Mouse (Mus musculus): ENCODE results near the gene Fblim1. TPM values are rescaled to one million over a fixed set of nuclear protein-coding genes. Genes with fewer than 3 reads are reported as not detected.
"Not testable (repeated sequence)": the region's sequence is repeated elsewhere in the genome, so short reads cannot be mapped to it uniquely, and the experiment has no call there.

Gene Fblim1
- polyA plus RNA-seq, 1 experiment from 2014 or later = 70.6 TPM

DNA sequence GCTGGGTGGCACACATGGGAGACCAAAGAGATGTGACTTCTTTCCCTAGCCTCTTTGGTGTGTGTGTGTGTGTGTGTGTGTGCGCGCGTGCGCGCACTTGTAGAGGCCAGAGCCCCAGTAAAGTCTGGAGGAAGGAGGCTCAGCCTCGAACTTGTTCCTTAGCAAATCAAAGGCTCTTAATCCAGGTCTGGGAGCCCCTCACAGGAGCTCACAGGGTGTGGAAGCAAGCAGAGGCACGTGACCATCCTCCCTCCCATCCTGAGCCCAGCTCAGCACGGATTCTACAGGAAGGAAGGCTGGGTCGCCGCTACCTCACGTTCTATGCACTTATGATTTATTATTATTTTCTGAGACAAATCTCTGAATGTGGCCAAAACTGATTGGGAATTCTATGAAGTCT is 29.5 kb downstream of the Fblim1 start:
- peaks cover 28% of the 10 kb centered on the region for H3K4me1 ChIP-seq (replicated peaks)

DNA sequence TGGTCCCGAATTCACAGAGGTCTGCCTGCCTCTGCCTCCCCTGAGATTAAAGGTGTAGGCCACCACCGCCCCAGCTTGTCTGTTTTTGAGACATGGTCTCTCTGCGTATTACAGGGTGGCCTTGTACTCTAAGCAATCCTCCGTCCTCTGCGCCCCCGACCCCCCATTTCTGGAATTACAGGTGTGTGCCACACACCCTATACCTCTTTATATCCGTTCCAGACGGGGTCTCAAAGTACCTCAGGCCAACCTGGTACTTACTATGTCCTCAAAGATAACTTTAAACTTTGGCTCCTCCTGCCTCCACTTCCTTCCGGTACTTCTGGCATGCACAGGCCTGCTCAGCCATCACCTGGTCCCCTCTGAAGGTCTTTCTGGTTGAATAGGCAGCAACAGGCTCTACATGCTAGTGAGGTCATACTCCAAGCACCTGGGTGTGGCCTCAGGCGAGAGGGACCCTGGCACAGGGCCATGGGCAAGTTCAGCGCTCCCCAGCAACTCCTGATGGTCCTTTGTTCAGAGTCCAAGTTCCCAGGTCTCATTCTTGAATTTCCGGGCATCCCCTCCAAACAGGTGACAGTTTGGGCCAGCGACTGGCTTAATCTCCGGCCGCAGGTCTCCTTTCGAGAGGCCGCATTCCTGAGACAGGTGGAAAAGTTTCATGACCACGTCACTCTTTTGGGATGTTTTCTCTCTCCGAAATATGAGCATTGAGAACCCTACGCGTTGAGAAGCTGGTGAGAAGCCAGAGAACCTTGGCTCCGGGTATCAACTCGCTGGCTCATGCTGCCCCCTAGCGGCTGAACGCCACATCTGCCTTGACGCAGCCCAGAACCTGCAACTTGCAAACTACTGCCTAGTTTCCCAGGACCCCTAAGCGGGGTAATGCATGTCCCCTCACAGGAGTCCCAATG is 30.9 kb downstream of the Fblim1 start:
- Histone ChIP-seq H3K27me3 (replicated peaks) (no peaks in the 10 kb centered on the region), H3K36me3 (peaks cover 35% of the 10 kb centered on the region), H3K27ac (ENCODE audit: poor library complexity, severe bottlenecking) (no peak overlapping the region), H3K4me1 (replicated peaks) (peaks cover 35% of the 10 kb centered on the region), H3K9ac (0 out of 2 replicates have a peak overlapping the region, but pooled peaks have one; percentile 20), H3K9me3 (replicated peaks) (no peaks in the 10 kb centered on the region), H3K4me3 (no peak overlapping the region), H3K4me2 (peak overlapping the region; percentile 50)
- 0 out of 2 replicates have a peak, but pooled peaks have one; percentile 16 for ATAC-seq (ENCODE audit: insufficient number of reproducible peaks, low FRiP score)
- WGBS = 39% methylated on average over 27 of the region's 27 CpGs

More for the DNA sequence above, 29.5 kb downstream of the Fblim1 start:
- Histone ChIP-seq H3K9ac (no peak overlapping the region), H3K4me2 (no peak overlapping the region), H3K27me3 (replicated peaks) (no peaks in the 10 kb centered on the region), H3K27ac (ENCODE audit: poor library complexity, severe bottlenecking) (no peak overlapping the region), H3K36me3 (peaks cover 48% of the 10 kb centered on the region), H3K4me3 (no peak overlapping the region), H3K9me3 (replicated peaks) (no peaks in the 10 kb centered on the region)
- WGBS = 81% methylated on average over 11 of the region's 11 CpGs
- ATAC-seq (ENCODE audit: insufficient number of reproducible peaks, low FRiP score) = no peak

DNA sequence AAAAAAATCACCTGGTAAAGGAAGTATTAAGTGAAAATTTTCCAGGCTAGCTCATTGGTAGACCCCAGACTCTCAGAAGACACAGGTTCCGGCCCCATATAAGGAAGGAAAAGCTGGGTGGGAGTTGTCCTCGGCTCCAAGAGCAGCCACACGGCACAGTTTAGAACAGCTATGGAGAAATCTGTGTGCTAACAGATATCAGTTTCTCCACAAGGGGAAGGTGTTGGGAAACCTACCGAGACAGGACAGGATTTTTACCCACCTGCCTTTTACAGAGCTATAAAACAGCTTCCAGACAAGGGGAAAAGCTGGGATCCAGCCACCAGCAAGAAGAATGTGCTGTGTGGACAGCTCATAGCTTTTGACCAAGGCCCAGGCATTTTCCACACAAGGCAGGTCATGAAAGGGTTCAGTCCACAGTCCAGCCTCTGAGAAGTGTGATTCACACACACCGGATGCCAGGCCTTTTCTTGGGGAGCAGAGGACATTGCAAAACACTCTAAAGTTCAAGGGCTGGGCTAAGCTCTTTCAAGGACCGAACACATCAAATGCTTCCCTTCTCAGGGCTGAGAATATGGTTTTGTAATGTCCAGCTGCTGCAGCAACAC is 32.4 kb downstream of the Fblim1 start:
- H3K27me3 ChIP-seq (replicated peaks) = no peaks in the 10 kb centered on the region
- H3K9ac ChIP-seq = no peak overlapping the region
- H3K36me3 ChIP-seq = peaks cover 23% of the 10 kb centered on the region
- no peak overlapping the region for H3K4me3 ChIP-seq
- H3K4me1 ChIP-seq (replicated peaks) = peaks cover 31% of the 10 kb centered on the region
- no peaks in the 10 kb centered on the region for H3K9me3 ChIP-seq (replicated peaks)
- no peak for ATAC-seq (ENCODE audit: insufficient number of reproducible peaks, low FRiP score)
- 31% methylated on average over 6 of the region's 6 CpGs for WGBS
- no peak overlapping the region for H3K4me2 ChIP-seq
- H3K27ac ChIP-seq (ENCODE audit: poor library complexity, severe bottlenecking) = no peak overlapping the region

DNA sequence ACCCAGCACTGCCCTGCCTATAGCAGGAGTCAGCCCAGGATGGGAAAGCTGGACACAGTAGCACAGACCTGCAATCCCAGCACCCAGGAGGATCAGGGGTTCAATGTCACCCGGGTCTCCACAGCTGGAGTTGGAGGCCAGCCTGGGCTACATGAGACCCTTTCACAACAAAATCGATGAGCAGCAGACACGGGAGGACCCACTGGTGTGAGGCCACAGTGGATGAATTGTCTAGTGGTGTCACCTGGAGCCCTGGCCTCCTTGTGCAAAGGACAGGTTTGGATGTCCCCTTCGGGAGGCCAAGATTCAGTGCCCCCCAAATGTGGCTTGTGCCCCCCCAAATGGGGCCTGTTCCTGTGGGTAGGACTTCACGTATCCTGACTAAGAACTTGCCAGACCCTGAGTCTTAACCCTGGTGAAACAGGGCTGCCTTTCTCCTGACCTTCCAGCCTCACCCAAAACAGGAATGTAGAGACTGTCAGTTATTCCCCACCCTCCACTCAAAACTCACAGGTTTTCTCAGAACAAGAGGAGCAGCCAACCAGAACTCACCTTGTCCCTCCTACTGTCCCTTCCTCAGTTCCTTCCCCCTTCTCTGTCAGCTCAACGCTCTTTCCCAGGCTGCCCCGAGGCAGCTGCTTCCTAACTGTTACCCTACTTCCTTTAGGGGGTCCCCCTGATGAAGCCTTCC is 33.1 kb downstream of the Fblim1 start:
- H3K4me3 ChIP-seq = no peak overlapping the region
- H3K9me3 ChIP-seq (replicated peaks) = no peaks in the 10 kb centered on the region
- H3K27me3 ChIP-seq (replicated peaks) = no peaks in the 10 kb centered on the region
- no peak for ATAC-seq (ENCODE audit: insufficient number of reproducible peaks, low FRiP score)
- H3K27ac ChIP-seq (ENCODE audit: poor library complexity, severe bottlenecking) = no peak overlapping the region
- no peak overlapping the region for H3K9ac ChIP-seq
- H3K4me1 ChIP-seq (replicated peaks) = peaks cover 31% of the 10 kb centered on the region
- H3K36me3 ChIP-seq = peaks cover 17% of the 10 kb centered on the region
- WGBS = 72% methylated on average over 7 of the region's 7 CpGs
- no peak overlapping the region for H3K4me2 ChIP-seq

DNA sequence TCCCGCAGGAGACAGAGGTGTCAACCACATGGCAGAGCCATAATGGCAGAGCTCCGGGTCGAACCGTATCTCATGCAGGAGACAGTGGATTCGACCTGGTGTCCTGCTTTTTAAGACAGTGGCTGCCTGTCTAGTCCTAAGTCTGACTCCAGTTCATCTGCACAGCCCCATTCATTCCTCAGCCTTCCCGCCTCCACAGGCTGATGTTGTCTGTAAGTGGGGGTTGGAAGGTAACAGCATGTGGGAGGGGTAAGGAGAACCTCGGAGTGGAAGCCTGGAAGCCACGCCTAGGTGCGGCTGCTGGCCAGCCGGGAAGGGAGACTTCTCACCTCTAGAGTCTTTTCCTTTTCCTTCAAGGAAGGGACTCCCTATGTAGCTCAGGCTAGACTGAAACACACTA is 34.0 kb downstream of the Fblim1 start:
- Histone ChIP-seq H3K4me2 (no peak overlapping the region), H3K9me3 (replicated peaks) (no peaks in the 10 kb centered on the region), H3K4me1 (replicated peaks) (peaks cover 31% of the 10 kb centered on the region), H3K27me3 (replicated peaks) (no peaks in the 10 kb centered on the region), H3K9ac (no peak overlapping the region), H3K36me3 (peaks cover 8% of the 10 kb centered on the region), H3K4me3 (no peak overlapping the region), H3K27ac (ENCODE audit: poor library complexity, severe bottlenecking) (no peak overlapping the region)
- 57% methylated on average over 10 of the region's 10 CpGs for WGBS
- ATAC-seq (ENCODE audit: insufficient number of reproducible peaks, low FRiP score) = no peak

DNA sequence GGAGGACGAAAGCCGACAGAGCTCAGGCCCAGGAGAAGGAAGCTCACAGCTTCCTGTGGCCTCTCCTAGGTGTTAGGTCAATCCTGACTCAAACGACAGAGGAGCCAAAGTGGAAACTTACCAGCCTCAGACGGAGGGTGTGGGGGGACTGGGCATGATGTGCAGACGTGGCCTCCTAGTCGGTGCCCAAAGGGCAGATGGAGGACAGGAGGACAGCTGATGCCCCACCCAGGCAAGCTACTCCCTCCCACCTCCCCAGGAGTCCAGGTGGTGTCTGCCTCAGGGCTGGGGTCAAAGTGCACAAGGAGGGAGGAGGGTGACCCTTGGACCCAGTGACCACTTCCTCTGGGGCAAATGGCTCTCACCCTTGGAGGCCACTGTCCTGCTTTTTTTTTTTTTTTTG is 34.6 kb downstream of the Fblim1 start:
- Histone ChIP-seq H3K4me2 (no peak overlapping the region), H3K27me3 (replicated peaks) (no peaks in the 10 kb centered on the region), H3K4me3 (no peak overlapping the region), H3K4me1 (replicated peaks) (peaks cover 31% of the 10 kb centered on the region), H3K9me3 (replicated peaks) (no peaks in the 10 kb centered on the region), H3K36me3 (peaks cover 2% of the 10 kb centered on the region), H3K27ac (ENCODE audit: poor library complexity, severe bottlenecking) (no peak overlapping the region), H3K9ac (0 out of 2 replicates have a peak overlapping the region, but pooled peaks have one; percentile 29)
- no peak for ATAC-seq (ENCODE audit: insufficient number of reproducible peaks, low FRiP score)
- WGBS = 46% methylated on average over 6 of the region's 6 CpGs

DNA sequence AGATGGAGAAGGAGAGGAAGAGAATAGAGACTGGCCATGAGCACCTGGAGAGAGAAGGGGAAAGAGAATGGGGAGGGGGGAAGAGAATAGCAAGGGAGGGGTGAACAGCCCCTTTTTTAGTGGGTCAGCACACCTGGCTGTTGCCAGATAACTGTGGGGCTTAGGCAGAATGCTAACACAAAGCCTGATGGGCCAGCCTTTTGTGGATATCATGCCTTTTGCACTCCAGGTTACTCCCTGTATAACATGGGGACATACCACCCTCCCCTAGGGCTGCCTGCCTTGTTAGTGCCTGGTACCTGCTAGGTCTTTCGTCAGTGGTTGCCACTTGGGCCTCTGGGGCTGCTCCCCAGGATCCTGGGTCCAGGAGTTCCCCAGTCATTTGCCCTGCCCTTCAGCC is 35.1 kb downstream of the Fblim1 start:
- Histone ChIP-seq H3K27me3 (replicated peaks) (no peaks in the 10 kb centered on the region), H3K4me2 (no peak overlapping the region), H3K9me3 (replicated peaks) (no peaks in the 10 kb centered on the region), H3K9ac (0 out of 2 replicates have a peak overlapping the region, but pooled peaks have one; percentile 29), H3K4me1 (replicated peaks) (peaks cover 31% of the 10 kb centered on the region), H3K36me3 (no peaks in the 10 kb centered on the region), H3K27ac (ENCODE audit: poor library complexity, severe bottlenecking) (no peak overlapping the region), H3K4me3 (no peak overlapping the region)
- no peak for ATAC-seq (ENCODE audit: insufficient number of reproducible peaks, low FRiP score)
- WGBS = 70% methylated on average over 1 of the region's 1 CpGs

DNA sequence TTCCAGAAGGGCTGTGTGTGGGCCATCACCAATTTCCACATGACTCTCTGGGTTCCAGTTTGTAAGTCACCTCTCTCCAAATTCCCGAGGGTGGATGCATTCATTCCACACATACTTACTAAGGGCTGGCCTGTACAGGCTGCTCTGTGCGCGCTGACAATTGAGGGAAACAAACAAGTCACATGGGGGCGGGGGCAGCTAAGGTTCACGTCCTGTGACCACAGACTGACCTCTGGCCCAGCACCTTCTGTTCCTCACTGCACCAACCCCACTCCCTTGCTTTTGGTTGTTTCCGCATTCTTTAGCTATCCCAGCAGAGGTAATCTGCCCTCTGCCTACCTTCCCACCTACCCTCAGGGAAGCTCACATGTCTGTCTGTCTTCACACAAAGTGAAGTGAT is 35.9 kb downstream of the Fblim1 start:
- Histone ChIP-seq H3K4me1 (replicated peaks) (peaks cover 33% of the 10 kb centered on the region), H3K27ac (ENCODE audit: poor library complexity, severe bottlenecking) (no peak overlapping the region), H3K27me3 (replicated peaks) (no peaks in the 10 kb centered on the region), H3K36me3 (no peaks in the 10 kb centered on the region), H3K9ac (no peak overlapping the region), H3K9me3 (replicated peaks) (no peaks in the 10 kb centered on the region), H3K4me2 (no peak overlapping the region), H3K4me3 (no peak overlapping the region)
- 35% methylated on average over 6 of the region's 6 CpGs for WGBS
- no peak for ATAC-seq (ENCODE audit: insufficient number of reproducible peaks, low FRiP score)

DNA sequence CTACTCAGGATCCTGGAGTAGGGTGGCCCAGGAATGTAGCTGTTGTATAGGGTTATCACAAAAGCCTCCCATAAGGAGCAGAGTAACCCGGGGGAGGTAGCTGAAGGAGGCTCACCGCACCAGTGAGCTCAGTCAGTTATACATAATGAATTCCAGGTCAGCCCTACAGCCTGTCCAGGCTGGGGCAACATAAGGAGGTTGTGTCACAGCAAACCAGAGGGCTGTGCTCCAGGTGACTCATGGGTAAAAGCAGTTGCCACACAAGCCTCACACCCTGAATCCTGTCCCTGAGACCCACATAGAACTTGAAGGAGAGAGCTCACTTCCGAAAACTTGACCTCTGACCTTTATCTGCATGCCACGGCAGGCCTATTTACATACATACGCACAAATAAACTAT is 36.9 kb downstream of the Fblim1 start:
- no peaks in the 10 kb centered on the region for H3K27me3 ChIP-seq (replicated peaks)
- H3K9ac ChIP-seq = no peak overlapping the region
- H3K27ac ChIP-seq (ENCODE audit: poor library complexity, severe bottlenecking) = no peak overlapping the region
- H3K4me1 ChIP-seq (replicated peaks) = peaks cover 29% of the 10 kb centered on the region
- no peak overlapping the region for H3K4me2 ChIP-seq
- H3K4me3 ChIP-seq = no peak overlapping the region
- WGBS = 87% methylated on average over 5 of the region's 5 CpGs
- no peak for ATAC-seq (ENCODE audit: insufficient number of reproducible peaks, low FRiP score)
- no peaks in the 10 kb centered on the region for H3K9me3 ChIP-seq (replicated peaks)
- H3K36me3 ChIP-seq = no peaks in the 10 kb centered on the region

DNA sequence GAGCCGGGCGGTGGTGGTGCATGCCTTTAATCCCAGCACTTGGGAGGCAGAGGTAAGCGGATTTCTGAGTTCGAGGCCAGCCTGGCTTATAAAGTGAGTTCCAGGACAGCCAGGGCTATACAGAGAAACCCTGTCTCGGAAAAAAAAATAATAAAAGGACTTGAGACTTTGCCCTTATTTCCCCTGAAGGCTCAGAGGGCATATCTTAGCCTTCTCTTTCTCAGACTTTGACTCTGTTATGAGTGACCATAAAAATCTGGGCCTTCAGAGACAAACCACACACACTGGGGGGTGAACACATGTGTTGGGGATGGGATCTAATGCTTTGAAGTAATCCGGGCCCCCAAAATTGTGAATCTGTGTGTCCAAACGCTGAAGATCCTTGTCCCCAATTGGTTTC is 38.7 kb downstream of the Fblim1 start:
- H3K9me3 ChIP-seq (replicated peaks); H3K27ac ChIP-seq (ENCODE audit: poor library complexity, severe bottlenecking); H3K27me3 ChIP-seq (replicated peaks); H3K9ac ChIP-seq; ATAC-seq (ENCODE audit: insufficient number of reproducible peaks, low FRiP score); H3K4me3 ChIP-seq; H3K4me2 ChIP-seq; H3K36me3 ChIP-seq: not testable (repeated sequence)
- WGBS = 85% methylated on average over 7 of the region's 7 CpGs
- H3K4me1 ChIP-seq (replicated peaks) = peaks cover 16% of the 10 kb centered on the region

DNA sequence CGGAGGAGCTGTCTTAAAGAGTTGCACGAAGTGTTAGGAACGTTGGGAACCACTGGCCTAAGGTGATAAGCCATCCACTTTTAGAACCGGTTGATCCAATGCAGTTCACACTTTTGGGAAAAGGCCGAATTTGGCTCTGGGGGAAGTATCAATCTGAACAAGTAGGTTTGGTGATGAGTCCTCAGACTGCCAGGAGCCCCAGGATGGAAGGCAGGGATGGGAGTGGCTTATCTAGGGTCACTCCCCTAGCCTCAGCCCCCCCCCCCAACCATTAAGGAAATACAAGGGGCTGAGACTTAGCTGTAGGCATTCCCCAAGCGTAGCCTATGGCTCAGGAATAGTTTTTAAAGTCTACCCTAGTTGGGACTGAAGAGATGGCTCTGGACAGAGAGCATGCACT is 39.7 kb downstream of the Fblim1 start:
- Histone ChIP-seq H3K27ac (ENCODE audit: poor library complexity, severe bottlenecking) (no peak overlapping the region), H3K9me3 (replicated peaks) (no peaks in the 10 kb centered on the region), H3K4me1 (replicated peaks) (peaks cover 13% of the 10 kb centered on the region), H3K4me3 (no peak overlapping the region), H3K36me3 (no peaks in the 10 kb centered on the region), H3K4me2 (no peak overlapping the region), H3K27me3 (replicated peaks) (no peaks in the 10 kb centered on the region), H3K9ac (no peak overlapping the region)
- ATAC-seq (ENCODE audit: insufficient number of reproducible peaks, low FRiP score) = no peak
- 71% methylated on average over 6 of the region's 6 CpGs for WGBS

Data from heart, embryonic 12.5 days (tissue).